Mouse (Mus musculus) embryonic fibroblast, embryonic 13.5 days (primary cell): Measurements from ENCODE around the gene Unc93a2.
"Not testable (repeated sequence)": the region's sequence is repeated elsewhere in the genome, so short reads cannot be mapped to it uniquely, and the experiment has no call there.

ENCODE experiments used
- CTCF ChIP-seq: IDR thresholded peaks from 2 replicates; pipeline ENCODE4 v1.5.1; 2011; ENCODE audit warnings: mild to moderate bottlenecking, control low read depth, low read length, moderate library complexity, borderline replicate concordance; ENCODE audit not compliant: insufficient read depth
- POLR2A ChIP-seq: IDR thresholded peaks from 2 replicates; pipeline ENCODE4 v1.6.1; 2011; ENCODE audit warnings: low read depth, mild to moderate bottlenecking, control low read depth, low read length, moderate library complexity

GRCm38 (mm10) chr17:7413336-7413735 lies 28.1 kb upstream of the Unc93a2 start:
- not testable (repeated sequence) for TF ChIP-seq CTCF, POLR2A
